Mouse (Mus musculus) thymus, postnatal 25 days (tissue): ENCODE data around the gene Mdh2.

Experiments
- DNase-seq: peaks from one replicate; pipeline ENCODE4 v3.0.0; 2022

Gene Mdh2

DNA sequence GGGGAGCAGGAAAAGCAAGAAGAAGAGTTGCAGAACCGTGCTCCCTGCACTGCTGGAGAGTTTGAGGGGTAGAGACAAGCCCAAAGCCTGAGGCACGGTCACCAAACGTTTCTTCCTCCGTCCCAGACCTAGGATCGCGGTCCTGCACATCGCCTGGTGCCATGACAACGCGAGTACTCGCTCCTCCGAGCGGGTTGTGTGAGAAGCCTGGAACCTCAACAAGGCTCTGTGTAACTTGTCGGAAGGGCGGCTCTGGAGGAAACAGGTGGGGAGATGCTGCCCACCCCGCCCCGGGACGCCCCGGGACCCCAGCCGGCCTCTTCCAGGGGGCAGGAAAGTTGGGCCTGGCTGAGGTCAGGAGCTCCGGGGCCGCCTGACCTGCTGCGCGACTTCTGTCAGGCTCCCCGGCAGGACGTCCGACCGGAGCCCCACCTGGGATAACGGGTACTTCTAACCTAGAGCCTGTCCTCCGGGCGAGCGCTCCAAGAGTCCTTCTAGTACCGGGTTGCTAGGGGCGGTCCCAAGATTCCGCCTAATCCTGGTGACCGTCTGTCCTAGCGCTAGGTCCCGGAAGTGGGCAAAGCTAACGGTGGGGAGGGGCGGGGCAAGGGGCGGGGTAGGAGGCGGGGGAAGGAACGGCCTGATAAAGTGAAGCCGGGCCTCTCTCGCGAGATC lies 347 bp upstream of the Mdh2 start, which contains the start of gene Styxl1:
Gene Styxl1, minus strand, starts transcription at position 590 of the 675 bp plus-strand sequence.
- DNase-seq: no peak

DNA sequence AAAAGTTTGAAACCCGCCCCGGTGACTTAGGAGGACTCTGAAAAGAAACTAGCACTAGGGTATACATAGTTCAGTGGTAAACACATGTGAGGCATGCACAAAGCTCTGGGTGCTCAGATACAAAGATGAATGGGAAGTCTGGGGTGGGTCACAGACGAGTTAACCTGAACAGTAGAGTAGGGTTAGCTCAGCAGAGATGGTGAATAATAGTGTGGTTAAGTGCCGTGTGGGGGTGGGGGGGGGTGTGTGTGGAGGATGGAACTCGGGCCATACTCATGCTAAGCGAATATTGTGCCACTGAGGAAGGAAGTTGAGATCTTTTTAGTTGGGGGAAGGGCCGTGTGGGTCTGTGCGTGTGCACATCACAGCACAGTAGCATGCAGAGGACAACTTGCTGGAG lies 2.1 kb downstream of the Mdh2 start:
- DNase-seq: no peak

DNA sequence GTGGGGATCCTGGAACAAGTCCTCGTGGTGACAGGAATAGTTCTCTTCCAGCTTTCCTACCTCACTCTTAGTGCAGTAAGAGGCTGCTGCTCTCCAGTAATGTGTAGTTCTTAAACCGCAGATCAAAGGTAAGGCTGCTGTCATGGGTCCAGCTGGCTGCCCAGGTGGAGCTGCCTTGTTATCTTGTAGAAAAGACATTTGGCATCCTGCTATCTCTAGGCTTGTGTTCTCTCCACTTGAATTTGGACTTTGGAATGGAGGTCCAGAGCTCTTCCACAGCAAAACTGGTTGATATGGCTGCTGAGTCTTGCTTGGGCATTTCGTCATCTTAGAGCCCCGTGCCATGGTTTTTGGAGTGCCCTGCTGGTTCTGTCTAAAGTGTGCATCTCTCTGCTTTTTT lies 4.6 kb downstream of the Mdh2 start:
- no peak for DNase-seq

DNA sequence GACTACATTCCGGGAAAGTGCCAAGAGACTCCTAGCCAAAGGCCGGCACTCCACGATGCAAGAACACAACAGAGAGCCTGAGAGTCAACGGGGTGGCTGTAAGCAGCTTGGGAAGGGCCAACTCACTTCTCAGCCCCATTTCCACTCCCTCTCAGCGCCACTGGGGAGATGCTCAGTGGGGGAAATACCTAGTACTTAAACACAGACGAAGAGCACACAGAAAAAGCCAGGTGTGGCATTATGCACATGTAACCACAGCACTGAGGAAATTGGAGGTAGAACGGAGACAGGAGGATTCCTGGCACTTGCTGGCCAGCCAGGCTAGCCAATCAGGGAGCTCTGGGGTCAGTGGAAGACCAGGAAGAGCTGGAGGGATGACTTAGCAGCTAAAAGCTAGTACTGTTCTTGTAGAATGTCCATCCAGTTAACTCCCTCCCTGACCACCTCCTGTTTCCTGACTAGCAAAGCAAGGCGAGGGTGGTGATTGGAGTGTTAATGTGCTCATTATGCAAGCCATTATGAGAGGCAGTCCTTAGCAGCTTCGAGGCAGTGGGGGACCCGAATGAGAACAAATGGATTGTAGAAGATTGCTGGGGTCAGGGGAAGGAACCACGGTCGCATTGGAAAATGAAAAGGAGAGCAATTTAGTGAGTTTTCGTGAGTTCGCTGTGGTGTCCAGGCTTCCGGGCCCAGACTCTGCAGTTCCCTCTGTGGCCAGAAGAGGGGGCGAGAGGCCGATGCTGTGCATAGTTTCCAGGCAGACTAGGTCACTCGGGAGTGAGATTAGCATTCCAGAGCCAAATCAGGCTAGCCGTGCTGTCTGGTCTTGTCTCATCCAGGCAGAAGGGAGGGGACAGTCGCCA lies 15.9 kb downstream of the Mdh2 start:
- peak; percentile 83 for DNase-seq

DNA sequence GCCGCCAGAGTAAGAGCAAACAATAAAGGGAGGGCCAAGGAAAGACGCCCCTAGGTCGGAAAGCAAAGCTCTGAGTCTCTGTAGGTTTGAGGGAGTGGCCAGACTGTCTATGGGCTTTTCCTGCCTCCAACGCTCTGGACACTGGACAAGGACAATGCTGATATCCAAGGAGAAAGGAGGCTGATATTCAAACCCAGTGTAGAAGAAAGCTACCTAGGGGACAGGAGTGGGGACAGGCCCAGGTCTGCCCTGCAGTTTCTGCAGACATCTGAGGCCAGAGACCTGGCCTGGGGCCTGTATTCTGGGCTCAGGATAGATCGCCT lies 16.5 kb downstream of the Mdh2 start:
- no peak for DNase-seq

DNA sequence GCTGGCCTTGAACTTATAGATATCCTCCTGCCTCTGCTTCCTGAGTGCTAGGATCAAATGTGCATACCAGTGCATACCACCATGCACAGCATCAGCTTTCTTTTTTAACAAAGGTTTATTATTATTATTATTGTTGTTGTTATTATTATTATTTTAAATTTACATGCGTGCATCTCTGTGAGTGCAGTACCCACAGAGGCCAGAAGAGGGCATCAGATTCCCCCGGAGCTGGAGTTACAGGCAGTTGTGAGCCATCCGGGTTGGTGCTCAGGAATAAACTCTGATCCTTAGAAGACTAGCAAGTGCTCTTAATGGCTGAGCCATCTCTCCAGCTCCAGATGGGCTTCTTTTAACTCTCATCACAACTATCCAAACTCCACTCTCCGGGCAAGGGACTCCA lies 21.5 kb downstream of the Mdh2 start:
- no peak for DNase-seq

DNA sequence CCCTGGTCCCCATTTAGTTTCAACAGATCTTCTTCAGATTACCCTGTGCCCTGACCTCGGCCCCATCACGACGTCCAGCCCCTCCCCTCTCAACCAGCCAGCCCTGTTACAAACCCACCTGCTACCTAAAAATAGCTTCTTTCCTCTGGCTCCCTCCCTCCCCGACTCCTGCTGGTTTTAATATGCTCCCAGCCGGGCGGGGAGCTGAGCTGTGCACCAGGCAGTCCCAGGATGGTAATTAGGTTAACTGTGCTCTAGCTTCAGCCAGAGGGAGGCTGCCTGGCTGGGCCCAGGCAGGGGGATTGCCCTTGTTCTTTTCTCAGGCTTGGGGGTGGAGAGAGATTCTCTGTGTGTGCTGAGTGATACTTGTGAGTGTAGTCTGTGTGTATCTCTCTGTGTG lies 22.6 kb downstream of the Mdh2 start:
- DNase-seq: no peak

DNA sequence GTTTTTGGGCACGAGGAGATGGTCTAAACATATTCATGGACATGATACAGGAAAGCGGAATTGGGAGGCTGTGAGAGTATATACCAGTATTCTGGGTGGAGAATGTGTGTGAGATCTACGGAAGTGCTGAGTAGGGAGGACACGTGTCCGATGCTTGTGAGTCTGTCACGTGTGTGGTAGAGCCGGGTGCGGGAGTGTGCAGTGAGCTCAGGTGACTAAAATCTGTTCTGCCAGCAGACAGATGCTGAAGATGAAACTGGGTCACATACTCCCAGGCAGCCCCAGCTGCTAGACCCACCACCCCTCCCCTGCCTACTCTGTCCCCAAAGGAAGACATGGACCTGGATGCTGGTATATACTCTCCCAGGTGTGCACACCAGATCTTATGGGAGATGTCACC lies 24.4 kb downstream of the Mdh2 start:
- no peak for DNase-seq

DNA sequence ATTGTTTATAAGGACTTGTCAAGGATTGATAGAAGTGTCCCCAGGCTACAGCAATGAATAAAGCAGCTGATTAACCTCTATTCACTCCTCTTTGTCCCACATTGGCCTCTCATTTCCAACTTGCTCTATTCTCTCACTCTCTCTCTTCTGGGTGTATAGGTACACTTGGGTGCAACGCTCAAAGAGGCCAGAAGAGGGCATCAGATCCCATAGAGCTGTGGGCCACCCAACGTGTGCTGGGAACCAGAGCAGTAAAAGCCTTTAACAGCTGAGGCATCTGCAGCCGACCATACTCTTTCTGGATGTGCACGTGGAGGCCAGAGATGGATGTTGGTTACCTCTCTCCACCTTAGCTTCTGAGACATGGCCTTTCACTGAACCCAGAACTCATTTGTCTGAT lies 24.9 kb downstream of the Mdh2 start:
- DNase-seq: no peak

DNA sequence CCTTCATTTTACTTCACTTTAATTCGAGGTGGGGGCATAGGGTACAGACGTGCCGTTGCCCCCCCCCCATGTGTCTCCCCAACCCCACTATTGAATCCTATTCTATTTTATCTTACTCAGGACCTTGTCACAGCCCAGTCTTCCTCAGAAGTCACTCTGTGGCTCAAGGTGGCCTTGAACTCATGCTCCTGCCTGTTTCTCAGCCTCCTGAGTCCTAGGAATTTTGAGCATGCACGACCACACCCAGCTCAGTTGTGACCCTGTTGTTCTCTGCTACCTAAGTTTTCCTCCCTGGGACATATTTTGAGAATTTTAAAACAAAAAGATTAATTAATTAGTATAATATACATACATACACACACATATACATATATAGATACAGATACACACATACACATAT lies 25.4 kb downstream of the Mdh2 start:
- no peak for DNase-seq

DNA sequence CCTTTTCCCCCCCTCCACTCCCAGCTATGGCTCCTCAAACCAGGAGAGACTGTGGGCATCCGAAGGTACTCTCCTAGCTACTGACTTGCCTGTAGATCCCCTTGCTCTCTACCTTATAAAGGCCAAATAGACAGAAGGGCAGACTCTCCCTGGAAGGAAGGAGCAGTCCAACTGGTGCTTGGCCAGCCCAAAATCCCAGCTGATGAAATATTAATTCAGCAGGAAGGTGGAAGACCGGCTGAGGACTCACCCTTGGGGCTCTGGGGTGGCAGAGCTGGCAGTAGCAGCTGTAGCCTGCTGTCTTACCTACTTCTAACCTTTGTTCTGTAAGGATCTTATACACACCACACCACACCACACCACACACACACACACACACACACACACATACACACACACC lies 26.5 kb downstream of the Mdh2 start:
- no peak for DNase-seq

DNA sequence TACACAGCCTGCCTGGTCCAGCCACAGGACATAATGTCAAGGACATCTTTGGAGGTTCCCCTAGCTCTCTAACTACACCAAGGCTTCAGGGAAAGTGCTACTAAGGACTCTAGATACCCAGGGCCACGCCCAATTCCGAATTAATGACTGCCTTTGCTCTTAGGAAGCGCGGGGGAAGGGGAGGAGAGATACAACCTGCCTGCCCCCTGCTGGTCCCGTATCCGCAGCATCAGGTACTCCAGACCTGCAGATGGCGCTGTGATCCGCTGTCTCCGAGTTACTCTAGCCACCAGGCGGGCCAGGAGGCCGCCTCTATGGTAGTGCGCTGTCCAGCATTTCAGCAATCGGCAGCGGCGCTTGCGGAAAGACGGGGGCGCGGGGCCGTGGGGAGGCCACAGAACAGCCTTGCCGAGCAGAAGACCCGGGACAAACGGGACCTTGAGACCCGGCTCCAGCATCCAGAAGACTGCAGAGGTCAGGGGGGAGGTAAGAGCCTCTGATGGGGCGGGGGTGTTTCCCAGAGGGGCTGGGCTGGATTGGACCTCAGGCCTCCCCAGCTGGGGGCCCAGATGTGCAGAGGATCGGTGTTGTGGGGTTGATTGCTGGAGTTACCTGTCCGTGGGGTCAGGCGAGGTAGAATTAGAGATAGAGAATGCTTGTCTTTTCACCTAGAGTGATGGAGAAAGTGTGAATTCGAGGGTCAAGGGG lies 28.4 kb downstream of the Mdh2 start, which contains the start of gene Srrm3:
Gene Srrm3, plus strand, starts transcription at position 336 of the 708 bp plus-strand sequence.
- DNase-seq: peak; percentile 93

DNA sequence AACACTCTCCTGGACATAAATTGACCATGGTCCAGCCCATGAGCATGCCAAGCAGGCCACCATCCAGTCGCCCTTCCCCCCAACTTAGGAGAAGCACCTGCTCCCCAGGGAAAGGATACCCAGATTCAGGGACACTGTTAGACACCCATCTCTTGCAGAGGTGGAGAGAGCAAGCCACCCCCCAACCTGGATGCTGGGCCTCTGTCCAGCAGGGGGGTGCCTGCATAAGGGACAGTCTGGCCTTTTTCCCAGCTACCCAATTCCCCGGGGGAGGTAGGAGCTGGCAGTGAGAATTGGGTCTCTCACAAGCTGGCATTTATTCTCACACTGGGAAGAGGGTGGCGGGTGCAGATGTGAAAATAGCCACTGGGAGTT lies 29.0 kb downstream of the Mdh2 start:
- no peak for DNase-seq

DNA sequence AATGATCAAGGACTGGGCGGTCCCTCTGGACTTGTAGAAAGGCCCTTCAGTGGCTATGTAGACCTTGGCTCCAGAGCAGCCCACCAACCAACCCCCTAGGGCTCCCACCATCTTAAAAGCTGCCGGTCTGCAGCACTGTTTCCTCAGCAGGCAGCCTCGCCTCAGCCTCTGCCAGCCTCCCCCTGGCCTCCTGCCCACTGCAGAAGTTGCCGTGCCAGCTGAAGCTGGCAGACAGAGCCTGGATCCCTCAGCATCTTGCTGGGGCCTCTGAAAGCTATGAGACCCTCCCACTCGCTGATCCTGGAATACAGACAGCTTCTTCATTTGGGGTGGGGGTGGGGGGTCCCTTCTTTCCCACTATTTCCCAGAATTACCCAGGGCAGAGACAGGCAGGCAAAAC lies 34.7 kb downstream of the Mdh2 start:
- no peak for DNase-seq

DNA sequence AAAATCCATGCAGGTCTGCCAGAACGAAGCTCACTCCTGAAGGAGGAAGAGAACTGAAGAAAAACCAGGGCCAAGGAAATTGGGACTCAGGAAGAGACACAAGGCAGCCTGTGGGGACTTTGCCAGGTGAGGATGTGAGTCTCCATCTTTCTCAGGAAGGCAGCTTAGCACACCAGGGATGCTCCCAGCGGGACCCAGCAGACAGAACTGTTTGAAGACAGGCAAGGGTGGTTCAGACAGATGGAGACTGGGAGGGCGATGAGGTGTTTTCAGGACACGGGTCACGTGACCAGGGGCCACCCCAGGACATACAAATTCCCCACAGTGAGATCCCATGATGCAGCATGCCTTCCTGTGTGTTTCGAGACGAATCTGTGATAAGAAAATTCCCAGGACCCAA lies 40.2 kb downstream of the Mdh2 start:
- no peak for DNase-seq

DNA sequence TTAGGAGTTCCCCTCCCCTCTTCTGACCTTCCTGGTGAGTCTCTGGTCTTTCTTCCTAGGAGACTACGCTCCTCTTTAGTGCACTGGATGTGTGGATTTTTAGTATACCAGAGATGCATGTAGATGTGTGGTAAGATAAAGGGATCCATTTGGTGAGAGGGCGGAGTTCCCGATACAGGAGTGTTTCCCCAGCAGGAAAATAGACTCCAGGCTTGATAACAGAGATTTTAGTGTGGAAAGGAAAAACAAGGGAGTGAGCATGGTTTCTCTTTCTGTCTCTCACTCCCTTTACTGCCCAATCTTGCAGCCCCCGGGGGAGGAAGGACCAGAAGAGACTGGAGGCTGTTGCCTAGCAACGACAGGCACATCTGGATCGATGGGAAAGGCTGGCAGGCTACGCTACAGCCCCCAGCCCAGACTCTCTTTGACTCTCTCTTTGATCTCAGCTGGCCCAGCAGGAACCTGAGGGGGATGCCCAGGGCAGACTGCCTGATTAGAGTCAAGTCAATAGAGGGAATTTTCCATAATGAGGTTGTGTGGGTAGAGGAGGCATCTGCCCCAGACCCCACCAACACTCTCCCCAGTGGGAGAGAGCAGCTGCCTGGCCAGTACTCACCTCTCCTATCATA lies 44.1 kb downstream of the Mdh2 start:
- DNase-seq: no peak

DNA sequence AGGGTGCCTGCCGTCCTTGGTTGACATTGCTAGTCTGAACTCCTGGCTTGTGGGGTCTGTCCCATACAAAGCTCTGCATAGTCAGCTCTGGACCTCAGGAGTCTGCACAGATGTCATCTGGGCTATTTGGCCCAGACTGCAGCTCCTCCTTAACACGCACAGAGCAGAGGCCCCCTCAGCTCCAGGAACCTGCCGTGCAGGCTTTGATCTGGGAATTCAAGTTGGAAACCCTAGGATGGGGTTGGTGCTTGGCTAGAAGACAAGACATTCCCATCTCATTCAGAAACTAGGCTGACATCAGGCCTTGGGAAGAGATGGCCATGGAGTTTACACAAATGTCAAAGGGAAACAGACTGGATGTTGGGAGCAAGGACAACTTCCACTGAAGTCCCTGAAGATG lies 46.2 kb downstream of the Mdh2 start:
- DNase-seq: no peak

DNA sequence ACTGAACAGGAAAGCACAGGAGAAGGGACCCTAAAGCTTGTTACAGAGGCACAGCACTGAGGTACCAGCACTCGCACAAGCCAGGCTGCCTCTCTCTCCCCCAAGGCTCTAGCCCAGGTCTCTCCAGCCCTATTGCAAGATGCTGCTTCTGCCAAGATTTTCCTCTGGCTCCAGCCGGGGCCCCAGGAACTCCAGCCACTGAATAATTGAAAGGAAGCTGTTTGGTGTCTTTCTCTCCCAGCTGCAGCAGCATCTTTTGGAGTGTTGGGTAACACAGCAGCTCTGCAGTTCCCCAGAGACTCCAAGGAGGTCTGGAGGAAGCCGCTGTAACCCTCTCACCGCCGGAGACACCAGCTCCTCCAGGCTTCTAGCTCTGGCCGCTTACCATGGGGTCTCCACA lies 47.9 kb downstream of the Mdh2 start:
- no peak for DNase-seq

DNA sequence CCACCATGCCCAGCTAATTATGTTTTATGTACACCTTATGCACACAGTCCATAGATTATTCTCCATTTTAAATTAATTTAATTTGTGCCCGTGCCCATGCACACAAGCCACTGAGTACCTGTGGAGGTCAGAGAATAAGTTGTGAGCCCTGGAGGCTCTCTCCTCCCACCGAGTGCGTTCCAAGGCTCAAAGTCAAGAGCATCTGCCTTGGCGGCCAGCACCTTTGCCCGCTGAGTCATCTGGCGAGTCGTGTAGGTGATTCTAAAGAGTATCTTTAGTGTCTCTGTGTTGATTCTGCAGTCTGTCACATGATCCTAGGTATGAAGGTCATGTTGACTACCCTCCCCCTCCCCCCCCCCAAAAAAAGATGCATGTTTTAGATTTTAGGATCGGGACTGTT lies 51.1 kb downstream of the Mdh2 start:
- DNase-seq: no peak

DNA sequence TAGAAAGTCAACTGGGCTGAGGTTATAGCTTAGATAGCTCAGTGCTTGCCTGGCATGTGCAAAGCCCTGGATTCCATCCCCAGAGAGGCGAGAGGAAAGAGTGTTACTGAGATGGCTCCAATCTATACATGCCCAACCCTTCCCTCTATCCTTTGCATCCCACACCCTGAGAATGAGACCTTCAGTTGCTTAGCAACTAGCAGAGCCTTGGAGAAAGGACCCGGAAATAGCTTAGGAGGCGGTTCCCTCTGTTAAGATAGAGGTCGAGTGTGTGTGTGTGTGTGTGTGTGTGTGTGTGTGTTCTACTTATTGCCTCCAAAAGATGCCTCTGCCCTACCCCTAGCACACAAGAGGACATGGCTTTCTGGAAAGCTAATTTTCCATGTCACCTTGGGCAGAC lies 54.4 kb downstream of the Mdh2 start:
- no peak for DNase-seq

DNA sequence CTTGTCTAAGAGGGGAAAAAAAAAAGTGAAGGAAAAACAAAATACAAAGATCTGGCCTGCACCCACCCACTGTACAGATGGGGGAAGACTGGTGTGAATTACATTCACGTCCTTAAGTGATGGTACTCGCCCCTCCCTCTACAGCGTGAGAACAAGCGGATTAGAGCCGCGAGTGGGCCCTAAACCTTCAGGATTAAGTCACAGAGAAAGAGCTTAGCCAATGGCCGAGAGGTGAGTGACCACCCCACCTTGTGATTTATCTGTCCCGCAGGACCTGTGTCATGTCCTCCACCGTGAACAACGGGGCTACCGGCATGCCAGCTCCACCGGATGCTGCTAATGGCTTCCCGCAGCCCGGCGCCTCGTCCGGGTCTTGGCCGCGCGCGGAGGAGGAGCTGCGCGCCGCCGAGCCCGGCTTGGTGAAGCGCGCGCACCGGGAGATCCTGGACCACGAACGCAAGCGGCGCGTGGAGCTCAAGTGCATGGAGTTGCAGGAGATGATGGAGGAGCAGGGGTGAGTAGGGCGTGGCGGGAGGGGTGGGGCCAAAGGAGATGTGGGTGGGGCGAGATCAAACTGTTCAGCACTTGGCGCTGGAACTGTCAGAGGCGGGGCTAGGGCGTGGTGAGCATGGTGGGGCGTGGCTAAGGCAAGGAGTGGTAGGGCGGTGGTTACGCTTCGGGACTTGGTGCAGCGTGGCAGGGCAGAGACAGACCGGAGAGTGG lies 56.6 kb downstream of the Mdh2 start:
- peak; percentile 45 for DNase-seq

DNA sequence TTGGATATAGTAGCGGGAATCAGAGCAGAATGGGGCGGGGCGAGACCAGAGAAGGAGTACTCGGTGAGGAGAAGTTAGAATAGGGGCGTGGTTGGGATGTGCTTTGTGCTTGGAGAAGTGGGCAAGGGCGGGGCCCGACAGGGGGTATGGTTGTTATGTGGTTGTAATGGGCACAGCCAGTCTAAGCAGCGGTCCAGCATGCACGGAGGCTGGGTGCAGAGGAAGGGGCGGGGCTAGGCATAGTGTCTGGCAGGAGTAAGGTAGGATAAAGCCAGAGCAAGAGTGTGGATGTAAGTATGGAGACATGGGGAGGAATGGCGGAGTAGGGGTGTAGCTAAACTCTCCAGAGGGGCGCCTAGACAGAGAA lies 57.2 kb downstream of the Mdh2 start:
- DNase-seq: no peak

DNA sequence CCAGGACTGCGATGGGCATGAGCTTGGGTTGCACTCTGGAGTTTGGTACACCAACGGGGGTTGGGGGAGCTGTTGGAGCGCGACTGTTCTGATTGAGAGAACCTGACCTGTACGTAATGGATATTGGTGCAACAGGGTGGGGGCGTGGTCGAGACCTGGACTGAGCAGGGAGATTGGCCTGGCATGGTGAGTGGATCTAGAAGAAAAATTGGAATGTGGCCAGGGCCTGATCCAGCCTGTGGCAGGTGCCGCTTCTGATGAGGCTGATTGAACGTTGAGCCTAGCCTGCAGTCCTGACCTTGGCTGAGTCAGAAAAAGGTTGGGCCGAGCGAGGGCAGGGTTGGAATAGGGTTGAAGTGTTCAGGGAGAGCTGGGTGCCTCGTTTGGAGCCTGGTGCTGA lies 57.7 kb downstream of the Mdh2 start:
- DNase-seq: no peak
